Mouse (Mus musculus): ENCODE data around the gene Clec4b2.

GRCm38 (mm10) chr6:123244201-123244600 is 71.5 kb downstream of the Clec4b2 start:
- TF ChIP-seq CTCF (IDR thresholded peaks at IDR 0.05; ENCODE audit: low read depth) (no peak), EP300 (IDR thresholded peaks at IDR 0.05; ENCODE audit: low read depth) (no peak)

Measured in heart, postnatal 0 days (tissue).